Mouse (Mus musculus) midbrain, embryonic 13.5 days (tissue): Measurements from ENCODE around the gene Ash1l. TPM values are rescaled to one million over a fixed set of nuclear protein-coding genes. Genes with fewer than 3 reads are reported as not detected.

ENCODE experiments used
- ATAC-seq: fragments of 200-750 bp; cut with Nextera tagmentation; 2 replicates; pipeline ENCODE4 v1.8.0; 2017; ENCODE audit warnings: mild to moderate bottlenecking, moderate TSS enrichment, moderate library complexity
- H3K27ac ChIP-seq: fragments of 300-500 bp; sonication (generic); 2 replicates; pipeline ENCODE4 v1.5.1; 2015; ENCODE audit warnings: inconsistent platforms, mild to moderate bottlenecking, moderate library complexity
- H3K27me3 ChIP-seq: fragments of 300-500 bp; sonication (generic); 2 replicates; pipeline ENCODE4 v1.6.1; 2015; ENCODE audit warnings: mild to moderate bottlenecking, inconsistent platforms
- H3K36me3 ChIP-seq: fragments of 300-500 bp; sonication (generic); 2 replicates; pipeline ENCODE4 v1.6.1; 2015; ENCODE audit warnings: mild to moderate bottlenecking, inconsistent platforms
- H3K4me1 ChIP-seq: fragments of 300-500 bp; sonication (generic); replicated peaks from 2 replicates; pipeline ENCODE4 v1.6.1; 2015; ENCODE audit warnings: inconsistent platforms
- H3K4me2 ChIP-seq: fragments of 300-500 bp; sonication (generic); replicated peaks from 2 replicates; pipeline ENCODE4 v1.6.1; 2015; ENCODE audit warnings: moderate library complexity, mild to moderate bottlenecking, inconsistent platforms
- H3K4me3 ChIP-seq: fragments of 300-500 bp; sonication (generic); replicated peaks from 2 replicates; pipeline ENCODE4 v1.5.1; 2015; ENCODE audit warnings: mild to moderate bottlenecking, inconsistent platforms
- H3K9ac ChIP-seq: fragments of 300-500 bp; sonication (generic); replicated peaks from 2 replicates; pipeline ENCODE4 v1.6.1; 2015; ENCODE audit warnings: mild to moderate bottlenecking, inconsistent platforms
- H3K9me3 ChIP-seq: fragments of 300-500 bp; sonication (generic); 2 replicates; pipeline ENCODE4 v1.6.1; 2016; ENCODE audit warnings: mild to moderate bottlenecking, inconsistent platforms
- WGBS: fragments of 180-500 bp; shearing (Covaris S2); methylation state at CpG from one replicate; pipeline ENCODE4 v1.1.7; 2015; 5-methylcytosine and 5-hydroxymethylcytosine counted together
- polyA plus RNA-seq: library from polyadenylated mRNA; unstranded; fragments of >200 nt; fragmentation: Nextera tagmentation; extraction: Ambion mirVana; gene quantifications from 2 replicates; pipeline ENCODE4 v1.2.1, GENCODE M21; 2015

Gene Ash1l
- polyA plus RNA-seq, 1 experiment from 2014 or later = 22.2 TPM

DNA sequence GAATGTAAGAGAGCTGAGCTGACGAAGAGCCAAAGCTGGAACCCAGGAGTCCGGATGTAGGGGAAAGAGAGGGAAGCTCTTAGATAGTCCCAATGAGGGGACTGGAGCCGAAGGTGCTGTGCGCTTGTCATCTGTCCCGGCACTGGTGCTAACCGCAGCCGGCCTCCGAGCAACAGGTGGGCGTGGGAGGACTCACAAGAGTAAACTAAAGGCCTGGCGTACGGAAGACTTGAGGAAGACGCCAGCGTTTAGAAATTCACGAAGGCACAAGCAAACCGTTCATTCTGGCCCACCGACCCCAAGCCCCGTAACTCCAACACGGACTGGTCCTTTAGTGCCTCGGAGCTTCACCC lies 151.0 kb downstream of the Ash1l start:
- peak; percentile 56 for ATAC-seq
- Histone ChIP-seq H3K27me3 (no peaks in the 10 kb centered on the region), H3K4me2 (peak overlapping the region; percentile 86), H3K9me3 (no peaks in the 10 kb centered on the region), H3K27ac (peak overlapping the region; percentile 73), H3K36me3 (peaks cover 33% of the 10 kb centered on the region), H3K9ac (peak overlapping the region; percentile 82), H3K4me3 (peak overlapping the region; percentile 74), H3K4me1 (peaks cover 33% of the 10 kb centered on the region)
- WGBS = under 1% methylated on average over 19 of the region's 19 CpGs

DNA sequence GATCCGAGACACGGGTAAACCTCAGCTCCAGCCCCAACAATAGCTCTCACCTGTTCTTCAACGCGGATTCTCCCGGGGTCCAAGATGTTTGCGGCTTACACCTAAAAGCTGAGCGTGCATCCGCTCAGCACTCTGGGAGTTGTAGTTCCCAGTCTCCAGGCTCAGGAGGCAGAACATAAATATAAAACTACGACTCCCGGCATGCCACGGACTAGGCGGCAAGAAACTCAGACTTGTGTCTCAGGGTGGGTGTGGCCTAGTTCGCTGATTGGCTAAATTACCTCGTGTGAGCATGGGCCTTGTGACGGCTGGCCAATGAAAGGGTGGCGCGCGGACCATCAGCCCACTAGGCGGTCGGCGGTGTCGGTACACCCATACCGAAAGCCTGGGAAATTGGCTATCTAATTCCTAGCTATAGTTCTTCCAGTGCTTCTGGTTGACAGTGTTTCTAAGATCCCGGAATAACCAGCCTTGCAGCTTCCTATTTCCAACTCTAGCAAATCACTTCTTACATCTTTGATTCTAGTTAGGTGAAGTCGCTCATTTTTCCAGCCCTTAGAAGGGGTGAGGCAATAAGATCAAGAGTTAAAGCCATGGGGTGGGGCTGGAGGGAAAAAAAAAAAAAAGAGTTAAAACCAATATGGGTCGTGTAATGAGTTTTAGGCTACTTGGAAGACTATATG lies 151.5 kb downstream of the Ash1l start, which contains the start of gene Fdps:
Gene Fdps (minus strand): TSS at position 148 of the 683 bp plus-strand sequence.
- H3K27me3 ChIP-seq = no peaks in the 10 kb centered on the region
- H3K4me2 ChIP-seq = peak within 1 kb of the TSS; percentile 86
- WGBS = 1% methylated on average over 26 of the region's 26 CpGs
- peak within 1 kb of the TSS; percentile 82 for H3K9ac ChIP-seq
- no peaks in the 10 kb centered on the region for H3K9me3 ChIP-seq
- peaks cover 28% of the 10 kb centered on the region for H3K36me3 ChIP-seq
- H3K4me3 ChIP-seq = peak within 1 kb of the TSS; percentile 74
- H3K4me1 ChIP-seq = peaks cover 33% of the 10 kb centered on the region
- peak; percentile 100 for ATAC-seq
- peak within 1 kb of the TSS; percentile 73 for H3K27ac ChIP-seq

DNA sequence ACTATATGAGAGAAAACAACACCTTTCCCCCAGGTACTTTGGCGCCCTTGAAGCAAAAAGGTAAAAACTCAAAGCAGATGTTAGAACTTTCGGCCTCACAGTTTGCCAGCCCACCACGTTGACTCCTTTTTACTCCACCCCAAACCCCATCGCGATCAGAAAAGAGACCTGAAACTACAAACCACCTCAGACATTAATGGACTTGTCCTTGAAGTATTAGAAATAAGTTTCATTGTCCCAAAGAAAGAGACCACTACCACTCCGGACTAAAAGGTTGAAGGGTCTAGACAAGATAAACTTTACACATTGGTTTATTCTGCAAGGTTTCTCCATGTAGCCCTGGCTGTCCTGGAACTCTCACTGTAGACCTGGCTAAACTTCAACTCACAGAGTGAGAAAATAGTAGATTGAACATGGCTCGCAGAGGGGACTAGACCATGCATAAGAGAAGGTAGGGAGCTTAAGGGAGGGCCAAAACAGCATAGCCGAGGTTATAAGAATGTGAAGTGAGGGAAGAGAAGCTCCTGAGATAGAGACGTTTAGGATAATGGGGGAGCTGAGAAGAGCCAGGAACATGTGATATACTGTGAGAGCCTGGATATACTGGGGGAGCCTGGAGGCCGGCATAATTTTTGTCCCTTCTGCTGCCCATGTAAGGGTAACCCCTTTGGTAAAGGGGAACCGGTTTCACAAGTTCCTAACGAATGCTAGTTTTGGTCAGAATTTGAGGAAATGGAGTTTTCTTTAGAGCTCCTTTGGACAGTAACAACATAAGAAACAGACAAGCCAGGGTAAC lies 152.3 kb downstream of the Ash1l start:
- Histone ChIP-seq H3K9me3 (no peaks in the 10 kb centered on the region), H3K4me3 (peak overlapping the region; percentile 74), H3K27ac (peak overlapping the region; percentile 64), H3K4me1 (peaks cover 33% of the 10 kb centered on the region), H3K27me3 (no peaks in the 10 kb centered on the region), H3K4me2 (peak overlapping the region; percentile 52), H3K36me3 (peaks cover 21% of the 10 kb centered on the region), H3K9ac (no peak overlapping the region)
- no peak for ATAC-seq
- WGBS = 63% methylated on average over 12 of the region's 12 CpGs

DNA sequence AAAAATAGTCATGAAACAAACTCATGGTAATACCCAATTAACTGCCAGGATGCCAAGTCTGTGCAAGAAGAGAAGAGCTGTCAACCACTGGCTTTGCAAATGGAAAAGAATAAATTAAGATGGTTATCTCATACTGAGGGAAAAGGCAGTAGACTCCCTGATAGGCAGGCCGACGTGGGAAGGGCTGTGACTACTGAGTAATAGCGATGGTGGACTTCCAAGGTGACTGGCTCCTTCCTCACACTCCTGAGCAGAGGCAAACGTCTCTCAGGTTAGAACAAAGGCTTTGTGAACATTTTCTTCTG lies 152.8 kb downstream of the Ash1l start:
- Histone ChIP-seq H3K36me3 (peaks cover 16% of the 10 kb centered on the region), H3K27me3 (no peaks in the 10 kb centered on the region), H3K27ac (no peak overlapping the region), H3K9ac (no peak overlapping the region), H3K4me2 (no peak overlapping the region), H3K4me3 (no peak overlapping the region), H3K4me1 (peaks cover 33% of the 10 kb centered on the region), H3K9me3 (no peaks in the 10 kb centered on the region)
- ATAC-seq = no peak
- WGBS = 71% methylated on average over 4 of the region's 4 CpGs

DNA sequence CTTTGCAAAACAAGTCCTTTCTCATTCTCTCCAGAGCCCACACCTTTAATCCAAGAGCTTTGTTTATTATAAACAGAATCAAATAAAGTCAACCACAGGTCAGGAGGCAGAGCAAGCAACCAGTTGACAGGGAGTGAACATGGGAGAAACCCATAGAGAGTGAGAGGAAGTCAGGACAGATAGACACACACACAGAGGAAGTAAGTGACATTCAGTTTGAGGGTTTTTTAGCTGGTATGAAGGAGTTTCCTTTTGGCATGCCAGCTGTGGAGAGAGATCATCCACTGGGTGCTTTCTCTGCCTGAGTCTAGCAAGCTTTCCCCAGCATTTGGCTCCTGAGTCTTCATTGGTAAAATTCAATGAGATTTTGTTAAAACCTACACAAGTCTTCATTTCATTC lies 156.5 kb downstream of the Ash1l start:
- Histone ChIP-seq H3K36me3 (no peaks in the 10 kb centered on the region), H3K27ac (no peak overlapping the region), H3K4me1 (0 out of 2 replicates have a peak, but pooled peaks cover 8% of the 10 kb centered on the region), H3K9me3 (no peaks in the 10 kb centered on the region), H3K27me3 (no peaks in the 10 kb centered on the region), H3K9ac (no peak overlapping the region), H3K4me3 (no peak overlapping the region), H3K4me2 (no peak overlapping the region)
- ATAC-seq = no peak

DNA sequence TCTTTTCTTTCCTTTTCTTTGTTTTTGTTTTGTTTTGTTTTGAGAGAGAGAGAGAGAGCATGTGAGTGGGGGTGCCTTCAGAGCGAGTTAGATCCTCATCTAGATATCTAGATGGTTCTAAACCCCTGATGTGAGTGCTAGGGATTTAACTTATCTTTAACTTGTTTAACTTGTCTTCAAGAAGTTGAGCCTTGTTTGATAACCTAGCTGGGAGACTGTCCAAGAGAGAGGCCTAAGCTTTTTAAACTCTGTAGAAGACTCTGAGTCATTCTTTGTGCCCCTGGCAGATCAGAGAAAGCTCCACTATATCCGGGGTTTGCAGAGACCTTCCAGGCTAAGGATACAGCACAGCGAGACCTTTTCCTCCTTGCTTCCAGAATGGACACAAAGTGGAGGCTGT lies 157.1 kb downstream of the Ash1l start:
- H3K4me3 ChIP-seq = no peak overlapping the region
- no peak overlapping the region for H3K9ac ChIP-seq
- no peaks in the 10 kb centered on the region for H3K9me3 ChIP-seq
- H3K27me3 ChIP-seq = no peaks in the 10 kb centered on the region
- WGBS = 71% methylated on average over 3 of the region's 3 CpGs
- H3K27ac ChIP-seq = no peak overlapping the region
- no peak overlapping the region for H3K4me2 ChIP-seq
- H3K36me3 ChIP-seq = no peaks in the 10 kb centered on the region
- no peak for ATAC-seq
- 0 out of 2 replicates have a peak, but pooled peaks cover 4% of the 10 kb centered on the region for H3K4me1 ChIP-seq

DNA sequence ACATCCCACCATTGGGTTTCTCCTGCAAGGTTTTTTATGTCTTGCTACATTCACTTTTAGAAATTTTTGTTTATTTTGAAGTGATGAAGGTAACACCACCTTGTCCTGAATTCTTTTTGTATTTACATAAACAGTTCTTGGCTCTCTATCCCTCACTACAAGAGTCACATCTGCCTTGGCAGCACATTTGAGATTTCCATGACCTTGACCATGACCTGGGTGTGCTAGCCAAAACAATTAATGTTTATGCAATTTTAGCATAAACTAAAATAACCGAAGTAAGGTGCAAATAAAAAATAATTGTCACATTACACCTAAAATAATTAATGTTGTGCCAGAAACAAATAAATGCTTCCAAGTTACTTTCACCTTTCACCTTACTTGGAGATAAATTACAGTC lies 157.7 kb downstream of the Ash1l start:
- WGBS = 85% methylated on average over 1 of the region's 1 CpGs
- ATAC-seq = no peak
- no peak overlapping the region for H3K4me3 ChIP-seq
- H3K4me1 ChIP-seq = no peaks in the 10 kb centered on the region
- no peak overlapping the region for H3K4me2 ChIP-seq
- H3K9ac ChIP-seq = no peak overlapping the region
- no peaks in the 10 kb centered on the region for H3K9me3 ChIP-seq
- no peaks in the 10 kb centered on the region for H3K27me3 ChIP-seq
- H3K27ac ChIP-seq = no peak overlapping the region
- no peaks in the 10 kb centered on the region for H3K36me3 ChIP-seq

DNA sequence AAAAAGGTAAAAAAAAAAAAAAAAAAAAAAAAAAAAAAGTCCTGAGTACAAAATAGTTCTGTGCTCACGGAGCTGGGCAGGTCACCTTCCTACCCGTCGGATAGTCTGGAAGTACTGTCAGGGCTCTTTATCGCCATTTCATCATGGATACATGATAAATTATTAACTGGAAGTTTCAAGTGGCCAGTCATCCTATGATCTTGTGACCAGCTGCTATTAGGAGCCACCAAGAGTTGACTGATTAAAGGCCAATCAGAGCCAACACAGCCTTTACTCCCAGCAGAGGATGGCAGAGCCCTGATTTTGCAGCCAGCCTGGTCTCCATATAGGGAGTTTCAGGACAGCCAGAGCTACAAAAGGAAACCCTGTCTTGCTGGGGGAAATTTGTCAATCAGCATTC lies 162.6 kb downstream of the Ash1l start:
- no peak for ATAC-seq

DNA sequence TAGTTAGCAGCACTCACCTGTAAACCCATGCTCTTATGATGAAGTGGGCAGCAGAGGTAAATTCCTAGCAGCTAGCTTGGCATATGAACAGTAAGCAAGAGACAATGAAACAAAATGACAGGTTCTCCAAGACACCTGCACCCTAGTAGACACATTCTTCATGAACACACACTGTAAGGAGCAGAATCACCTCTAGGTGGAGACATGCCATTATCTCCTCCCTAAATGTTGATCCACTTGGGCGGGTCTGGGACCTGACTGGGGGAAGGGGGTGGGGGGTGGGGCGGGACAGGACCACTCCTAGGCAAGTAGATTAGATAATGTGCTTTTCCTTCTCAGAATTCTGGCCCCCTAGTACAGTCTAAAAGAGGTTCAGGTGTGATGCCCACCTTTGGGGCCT lies 165.1 kb downstream of the Ash1l start:
- no peaks in the 10 kb centered on the region for H3K36me3 ChIP-seq
- no peaks in the 10 kb centered on the region for H3K27me3 ChIP-seq
- no peak overlapping the region for H3K9ac ChIP-seq
- H3K27ac ChIP-seq = no peak overlapping the region
- 6% methylated on average over 2 of the region's 2 CpGs for WGBS
- H3K4me1 ChIP-seq = no peaks in the 10 kb centered on the region
- H3K4me2 ChIP-seq = no peak overlapping the region
- H3K4me3 ChIP-seq = no peak overlapping the region
- H3K9me3 ChIP-seq = no peaks in the 10 kb centered on the region
- ATAC-seq = no peak

More for the DNA sequence above, 162.6 kb downstream of the Ash1l start:
- Histone ChIP-seq H3K4me1 (no peaks in the 10 kb centered on the region), H3K4me2 (no peak overlapping the region), H3K27ac (no peak overlapping the region), H3K36me3 (no peaks in the 10 kb centered on the region), H3K4me3 (no peak overlapping the region), H3K9ac (no peak overlapping the region), H3K9me3 (no peaks in the 10 kb centered on the region), H3K27me3 (no peaks in the 10 kb centered on the region)
- WGBS = 87% methylated on average over 4 of the region's 4 CpGs

DNA sequence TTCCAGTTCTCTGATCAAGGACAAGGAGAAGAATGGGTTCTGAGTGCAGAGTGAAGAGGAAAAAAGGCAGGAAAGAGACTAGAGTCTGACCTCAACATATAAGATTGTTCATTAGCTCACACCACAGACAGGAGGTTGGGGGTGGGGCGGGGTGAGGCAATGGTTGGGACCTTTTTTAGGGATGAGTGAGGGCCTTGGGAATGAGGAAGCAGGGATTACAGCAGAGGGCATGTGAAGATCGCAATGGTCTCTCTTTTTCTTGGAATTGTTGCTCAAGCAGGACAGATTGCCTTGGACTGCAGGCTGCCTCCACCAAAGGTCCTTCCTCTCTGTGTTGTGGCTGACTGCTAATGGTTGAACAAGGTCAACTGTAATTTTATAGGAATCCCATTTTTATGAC lies 172.9 kb downstream of the Ash1l start:
- 78% methylated on average over 2 of the region's 2 CpGs for WGBS
- Histone ChIP-seq H3K36me3 (no peaks in the 10 kb centered on the region), H3K4me2 (no peak overlapping the region), H3K9ac (no peak overlapping the region), H3K4me1 (no peaks in the 10 kb centered on the region), H3K9me3 (no peaks in the 10 kb centered on the region), H3K27ac (no peak overlapping the region), H3K4me3 (no peak overlapping the region), H3K27me3 (no peaks in the 10 kb centered on the region)
- no peak for ATAC-seq

DNA sequence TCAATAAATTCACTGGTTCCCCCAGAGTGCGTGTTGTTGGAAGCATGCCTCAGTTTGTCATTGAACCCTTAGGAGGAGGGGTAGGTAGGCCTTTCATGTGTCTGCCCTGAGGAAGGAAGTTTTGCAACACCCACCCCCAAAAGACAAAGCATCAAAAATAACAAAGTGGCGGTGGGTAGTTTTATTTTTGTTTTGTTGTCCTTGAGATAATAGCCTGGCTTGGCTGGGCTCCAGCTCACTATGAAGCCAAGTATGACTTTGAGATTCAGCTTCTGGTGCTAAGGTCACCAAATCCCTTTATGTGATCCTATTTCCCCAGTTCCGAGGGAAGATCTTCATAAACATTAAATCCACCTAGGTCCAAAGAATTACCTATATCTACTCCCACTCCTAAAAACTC lies 173.8 kb downstream of the Ash1l start:
- Histone ChIP-seq H3K27me3 (no peaks in the 10 kb centered on the region), H3K4me3 (no peak overlapping the region), H3K4me2 (no peak overlapping the region), H3K9me3 (no peaks in the 10 kb centered on the region), H3K36me3 (no peaks in the 10 kb centered on the region), H3K4me1 (no peaks in the 10 kb centered on the region), H3K27ac (no peak overlapping the region), H3K9ac (no peak overlapping the region)
- 86% methylated on average over 3 of the region's 3 CpGs for WGBS
- ATAC-seq = no peak

DNA sequence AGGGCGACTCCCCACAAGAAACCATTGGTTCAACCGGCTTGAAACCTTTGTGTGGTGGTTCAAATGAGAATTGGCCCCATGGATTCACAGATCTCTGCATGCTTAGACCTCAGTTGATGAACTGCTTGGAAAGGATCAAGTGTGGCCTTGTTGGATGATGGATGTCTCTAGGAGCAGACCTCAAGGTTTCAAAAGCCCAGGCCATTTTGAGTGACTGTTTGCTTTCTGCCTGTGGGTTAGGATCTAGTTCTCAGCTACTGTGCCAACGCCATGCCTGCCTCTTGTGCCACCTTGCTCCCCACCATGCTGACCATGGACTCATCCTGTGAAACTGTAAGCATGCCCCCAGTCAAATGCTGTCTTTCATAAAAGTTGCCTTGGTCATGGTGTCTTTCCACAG lies 175.6 kb downstream of the Ash1l start:
- Histone ChIP-seq H3K9me3 (no peaks in the 10 kb centered on the region), H3K36me3 (no peaks in the 10 kb centered on the region), H3K9ac (no peak overlapping the region), H3K4me2 (no peak overlapping the region), H3K4me1 (no peaks in the 10 kb centered on the region), H3K27ac (no peak overlapping the region), H3K4me3 (no peak overlapping the region), H3K27me3 (no peaks in the 10 kb centered on the region)
- 91% methylated on average over 3 of the region's 3 CpGs for WGBS
- no peak for ATAC-seq
